Mouse (Mus musculus) embryonic fibroblast, embryonic 13.5 days (primary cell): ENCODE results near the gene Zfp759.
"Not testable (repeated sequence)": the region's sequence is repeated elsewhere in the genome, so short reads cannot be mapped to it uniquely, and the experiment has no call there.

Experiments
- CTCF ChIP-seq: IDR thresholded peaks from 2 replicates; pipeline ENCODE4 v1.5.1; 2011; ENCODE audit warnings: mild to moderate bottlenecking, control low read depth, low read length, moderate library complexity, borderline replicate concordance; ENCODE audit not compliant: insufficient read depth
- POLR2A ChIP-seq: IDR thresholded peaks from 2 replicates; pipeline ENCODE4 v1.6.1; 2011; ENCODE audit warnings: low read depth, mild to moderate bottlenecking, control low read depth, low read length, moderate library complexity

GRCm38 (mm10) chr13:67127507-67127906 is 6.0 kb downstream of the Zfp759 start:
- TF ChIP-seq POLR2A, CTCF: not testable (repeated sequence)
